Mouse (Mus musculus): ENCODE measurements around the gene Sdhb. TPM values are rescaled to one million over a fixed set of nuclear protein-coding genes. Genes with fewer than 3 reads are reported as not detected.

The Sdhb gene
- polyA plus RNA-seq, 1 experiment from 2014 or later = 296 TPM

GRCm38 (mm10) chr4:140977886-140978692, 17.1 kb downstream of the Sdhb start:
- ATAC-seq (no peak), DNase-seq (ENCODE audit: low read depth, low spot score) (no peak)
- in situ Hi-C loops (cut with MboI; ENCODE audit: low pct_unique_long_range_greater_than_20kb) = no loop called here
- TF ChIP-seq CTCF (IDR thresholded peaks at IDR 0.05) = no peak
- ChIA-PET POLR2A (no interaction called here), CTCF (interaction anchor here (1.5 kb wide), 1 partner anchor 10 kb away, joined by 3 read pairs; no protein-coding TSS in a partner anchor)
- H3K27me3 ChIP-seq = no peaks in the 10 kb centered on the region

DNA sequence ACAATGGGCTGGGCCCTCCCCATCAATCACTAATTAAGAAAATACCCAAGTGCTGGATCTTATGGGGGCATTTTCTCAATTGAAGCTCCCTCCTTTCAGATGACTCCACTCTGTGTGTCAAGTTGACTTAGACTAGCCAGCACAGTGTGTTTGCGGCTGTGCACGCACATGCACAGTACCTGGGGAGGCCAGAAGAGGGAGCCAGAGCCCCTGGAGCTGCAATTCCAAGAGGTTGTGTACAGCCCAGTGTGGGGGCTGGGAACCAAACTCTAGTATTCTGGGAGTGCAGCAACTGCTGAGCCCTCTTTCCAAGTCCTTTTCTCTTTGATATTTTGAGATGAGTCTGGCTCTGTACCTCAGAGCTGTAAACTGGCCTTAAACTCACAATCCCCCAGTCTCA, 20.6 kb downstream of the Sdhb start:
- TF ChIP-seq CTCF (IDR thresholded peaks at IDR 0.05) = no peak
- ATAC-seq (no peak), DNase-seq (ENCODE audit: low read depth, low spot score) (no peak)
- ChIA-PET CTCF (no interaction called here), POLR2A (no interaction called here)
- H3K27me3 ChIP-seq = no peaks in the 10 kb centered on the region
- in situ Hi-C loops (cut with MboI; ENCODE audit: low pct_unique_long_range_greater_than_20kb) = loop anchor here (5.0 kb wide), 1 partner anchor 41 kb away; no protein-coding TSS in a partner anchor

GRCm38 (mm10) chr4:140982808-140983207, 21.8 kb downstream of the Sdhb start:
- DNase-seq (ENCODE audit: low read depth, low spot score) = no peak
- CTCF ChIA-PET = interaction anchor here (1.2 to 1.5 kb wide), 2 partner anchors 38 to 49 kb away, joined by 3 to 5 read pairs; no protein-coding TSS in a partner anchor
- in situ Hi-C loops (cut with MboI; ENCODE audit: low pct_unique_long_range_greater_than_20kb) = loop anchor here (5.0 kb wide), 1 partner anchor 39 kb away; no protein-coding TSS in a partner anchor

DNA sequence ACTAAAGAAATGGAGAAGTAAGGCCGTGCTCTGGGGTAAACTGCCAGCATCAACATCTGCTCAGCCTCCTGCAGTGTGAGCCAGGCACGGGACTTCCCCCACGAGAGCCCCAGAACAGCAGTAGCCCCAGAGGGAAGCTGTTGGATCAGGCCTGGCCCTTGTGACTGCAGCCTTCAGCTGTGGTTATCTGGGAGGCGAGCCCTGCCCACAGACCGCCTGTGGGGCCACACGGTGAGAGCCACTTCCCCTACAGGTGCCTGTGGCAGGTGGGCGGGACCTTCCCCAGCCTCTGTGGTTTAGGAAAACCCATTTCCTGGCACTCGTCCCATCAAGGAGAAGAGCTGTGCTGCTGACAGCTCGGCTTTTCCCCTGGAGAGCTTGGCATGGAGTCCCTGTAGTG, 22.4 kb downstream of the Sdhb start:
- ATAC-seq = peak; percentile 67
- peak; percentile 66 for DNase-seq (ENCODE audit: low read depth, low spot score)
- no peak for TF ChIP-seq CTCF (IDR thresholded peaks at IDR 0.05)
- in situ Hi-C loops (cut with MboI; ENCODE audit: low pct_unique_long_range_greater_than_20kb) = loop anchor here (5.0 kb wide), 1 partner anchor 39 kb away; no protein-coding TSS in a partner anchor
- no peaks in the 10 kb centered on the region for H3K27me3 ChIP-seq
- ChIA-PET POLR2A (interaction anchor here (1.4 kb wide), 1 partner anchor 29 kb away, joined by 3 read pairs; no protein-coding TSS in a partner anchor), CTCF (interaction anchor here (1.2 to 1.5 kb wide), 2 partner anchors 38 to 48 kb away, joined by 3 to 5 read pairs; no protein-coding TSS in a partner anchor)

More at GRCm38 (mm10) chr4:140982808-140983207, 21.8 kb downstream of the Sdhb start:
- no peaks in the 10 kb centered on the region for H3K27me3 ChIP-seq
- no peak for ATAC-seq
- TF ChIP-seq CTCF (IDR thresholded peaks at IDR 0.05) = no peak
- POLR2A ChIA-PET = no interaction called here

- no peaks in the 10 kb centered on the region for H3K27me3 ChIP-seq
- ChIA-PET CTCF (no interaction called here), POLR2A (interaction anchor here (1.4 kb wide), 1 partner anchor 28 kb away, joined by 3 read pairs; no protein-coding TSS in a partner anchor)
- no peak for TF ChIP-seq CTCF (IDR thresholded peaks at IDR 0.05)
- in situ Hi-C loops (cut with MboI; ENCODE audit: low pct_unique_long_range_greater_than_20kb) = loop anchor here (5.0 kb wide), 1 partner anchor 38 kb away; no protein-coding TSS in a partner anchor
- ATAC-seq = no peak
- no peak for DNase-seq (ENCODE audit: low read depth, low spot score)
Observed at GRCm38 (mm10) chr4:140984544-140984943, 23.5 kb downstream of the Sdhb start.

GRCm38 (mm10) chr4:140986024-140986710, 25.2 kb downstream of the Sdhb start:
- ChIA-PET POLR2A (no interaction called here), CTCF (no interaction called here)
- DNase-seq (ENCODE audit: low read depth, low spot score) = no peak
- no peaks in the 10 kb centered on the region for H3K27me3 ChIP-seq
- TF ChIP-seq CTCF (IDR thresholded peaks at IDR 0.05) = no peak
- in situ Hi-C loops (cut with MboI; ENCODE audit: low pct_unique_long_range_greater_than_20kb) = no loop called here
- no peak for ATAC-seq

DNA sequence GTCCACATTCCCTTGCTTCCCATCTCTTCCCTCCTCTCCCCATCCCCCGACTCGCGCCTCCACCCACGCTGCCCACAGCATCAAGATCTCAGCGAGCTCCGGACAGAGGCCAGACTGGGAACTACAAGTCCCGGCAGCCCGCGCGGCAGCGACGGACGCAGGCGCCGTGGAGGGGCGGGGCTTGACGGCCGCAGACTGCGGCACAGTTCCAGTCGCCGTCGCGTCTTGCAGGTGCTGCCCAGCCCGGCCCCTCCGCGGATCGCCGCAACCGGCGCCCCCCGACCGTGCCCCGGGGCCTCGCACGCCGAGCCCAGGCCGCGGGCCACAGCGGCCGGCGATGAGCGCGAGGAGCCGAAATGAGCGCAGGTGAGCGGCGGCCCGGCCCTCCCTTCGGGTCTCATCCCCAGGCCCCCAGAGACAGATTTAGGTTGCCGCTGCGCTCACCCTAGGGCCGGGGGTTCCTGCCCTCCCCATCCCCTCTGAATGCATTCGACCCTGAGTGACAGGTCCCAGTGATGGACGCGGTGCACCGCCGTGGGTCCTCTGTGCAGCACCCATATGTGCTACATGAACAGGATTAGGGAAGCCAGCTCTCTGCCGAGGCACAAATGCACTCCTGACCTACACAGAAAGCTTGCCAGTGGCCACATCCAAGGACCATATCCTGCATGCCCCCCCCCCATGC, 25.9 kb downstream of the Sdhb start, which contains the start of gene Atp13a2:
Atp13a2 (plus strand) TSS at position 163 of the 685 bp plus-strand sequence.
- ChIA-PET POLR2A (no interaction called here), CTCF (no interaction called here)
- H3K27me3 ChIP-seq = no peaks in the 10 kb centered on the region
- in situ Hi-C loops (cut with MboI; ENCODE audit: low pct_unique_long_range_greater_than_20kb) = no loop called here
- ATAC-seq = peak; percentile 58
- no peak for DNase-seq (ENCODE audit: low read depth, low spot score)
- TF ChIP-seq CTCF (IDR thresholded peaks at IDR 0.05) = no peak

- in situ Hi-C loops (cut with MboI; ENCODE audit: low pct_unique_long_range_greater_than_20kb) = no loop called here
- TF ChIP-seq CTCF (IDR thresholded peaks at IDR 0.05) = no peak
- H3K27me3 ChIP-seq = no peaks in the 10 kb centered on the region
- DNase-seq (ENCODE audit: low read depth, low spot score) (no peak), ATAC-seq (no peak)
- CTCF ChIA-PET = no interaction called here
- POLR2A ChIA-PET = no interaction called here
Observed at GRCm38 (mm10) chr4:140987476-140987875, 26.5 kb downstream of the Sdhb start.

DNA sequence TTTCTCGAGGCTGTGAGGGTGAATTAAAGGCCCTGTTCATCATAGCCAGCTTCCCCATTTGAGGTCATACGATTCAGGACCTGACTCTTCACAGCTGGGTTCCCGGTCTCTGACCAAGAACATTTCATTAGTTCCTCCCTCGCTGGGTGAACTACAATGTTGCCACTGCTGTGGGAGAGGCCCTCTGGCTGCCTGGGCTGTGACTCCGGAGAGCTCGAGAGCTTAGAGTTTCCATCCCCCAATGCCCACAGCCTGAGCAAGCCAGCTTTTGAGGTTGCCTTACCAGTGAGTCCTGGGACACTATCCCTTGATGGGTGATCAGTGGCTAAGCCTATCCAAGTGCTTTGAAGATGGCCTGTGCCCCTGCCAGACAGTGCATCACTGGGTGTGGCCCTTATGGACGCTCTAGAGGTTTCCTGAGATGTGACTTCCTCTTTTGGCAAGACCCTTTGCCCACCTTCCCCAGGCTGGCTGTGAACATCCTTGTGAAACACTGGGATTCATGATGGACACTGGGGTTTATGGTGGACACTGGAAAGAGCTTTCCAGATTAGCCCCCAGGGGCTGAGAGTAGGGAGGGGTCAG, 27.8 kb downstream of the Sdhb start:
- DNase-seq (ENCODE audit: low read depth, low spot score) = no peak

GRCm38 (mm10) chr4:140989447-140989846, 28.4 kb downstream of the Sdhb start:
- ChIA-PET CTCF (no interaction called here), POLR2A (no interaction called here)
- TF ChIP-seq CTCF (IDR thresholded peaks at IDR 0.05) = no peak
- DNase-seq (ENCODE audit: low read depth, low spot score) (no peak), ATAC-seq (no peak)
- H3K27me3 ChIP-seq = no peaks in the 10 kb centered on the region
- in situ Hi-C loops (cut with MboI; ENCODE audit: low pct_unique_long_range_greater_than_20kb) = no loop called here

More for the DNA sequence above, 27.8 kb downstream of the Sdhb start:
- POLR2A ChIA-PET = interaction anchor here (1.0 kb wide), 1 partner anchor 11 kb away, joined by 3 read pairs; no protein-coding TSS in a partner anchor
- in situ Hi-C loops (cut with MboI; ENCODE audit: low pct_unique_long_range_greater_than_20kb) = no loop called here
- ATAC-seq = no peak
- CTCF ChIA-PET = interaction anchor here (0.8 kb wide), 1 partner anchor 9 kb away, joined by 3 read pairs; no protein-coding TSS in a partner anchor
- no peak for TF ChIP-seq CTCF (IDR thresholded peaks at IDR 0.05)
- no peaks in the 10 kb centered on the region for H3K27me3 ChIP-seq
